Mouse (Mus musculus): ENCODE measurements around the gene Mex3a.
A peak's percentile ranks its signal among the peaks of the same experiment; 100 is the strongest.

The Mex3a gene

GRCm38 (mm10) chr3:88569093-88569492 is 36.9 kb downstream of the Mex3a start:
- no peak for DNase-seq (ENCODE audit: low read depth, low spot score)

DNA sequence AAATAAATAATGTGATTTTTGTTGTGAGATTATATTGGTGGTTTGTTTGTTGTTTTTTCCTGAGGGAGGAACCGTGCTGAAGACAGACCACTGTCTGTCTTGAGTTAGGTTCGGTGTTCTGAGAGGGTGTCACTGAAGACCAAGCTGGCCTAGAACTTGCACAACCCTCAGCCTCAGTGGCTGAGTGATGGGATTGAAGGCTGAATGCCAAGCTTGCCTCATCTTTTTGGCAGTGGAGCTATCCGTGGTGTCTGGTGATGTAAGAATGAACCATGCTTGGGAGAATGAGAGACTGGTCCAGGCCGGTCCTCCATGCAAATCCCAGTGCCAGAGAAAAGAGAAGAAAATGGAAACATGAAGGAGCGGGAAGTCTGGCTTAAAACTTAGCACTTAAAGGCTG is 37.5 kb downstream of the Mex3a start:
- peak; percentile 70 for DNase-seq (ENCODE audit: low read depth, low spot score)

GRCm38 (mm10) chr3:88570341-88570740 is 38.1 kb downstream of the Mex3a start:
- DNase-seq (ENCODE audit: low read depth, low spot score) = peak; percentile 68

DNA sequence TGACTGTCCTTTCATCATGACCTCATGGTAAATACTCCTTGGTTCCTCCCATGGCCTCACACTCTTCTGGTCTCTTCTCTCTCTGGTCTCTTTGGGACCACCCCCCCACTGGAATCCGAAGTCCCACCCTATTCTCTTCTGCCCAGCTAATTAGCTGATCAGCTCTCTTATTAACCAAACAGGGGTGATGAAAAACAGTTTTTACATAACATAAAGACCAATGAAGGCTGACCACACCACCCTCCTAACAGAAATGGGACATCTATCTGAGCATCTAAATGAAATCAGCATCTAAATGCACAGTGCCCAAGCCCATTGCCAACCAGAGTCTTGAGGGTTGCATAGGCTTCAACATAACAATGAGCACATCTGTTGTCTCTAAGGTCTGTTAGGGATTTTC is 39.7 kb downstream of the Mex3a start:
- peak; percentile 100 for DNase-seq (ENCODE audit: low read depth, low spot score)

GRCm38 (mm10) chr3:88572835-88573234 is 40.6 kb downstream of the Mex3a start:
- peak; percentile 100 for DNase-seq (ENCODE audit: low read depth, low spot score)

DNA sequence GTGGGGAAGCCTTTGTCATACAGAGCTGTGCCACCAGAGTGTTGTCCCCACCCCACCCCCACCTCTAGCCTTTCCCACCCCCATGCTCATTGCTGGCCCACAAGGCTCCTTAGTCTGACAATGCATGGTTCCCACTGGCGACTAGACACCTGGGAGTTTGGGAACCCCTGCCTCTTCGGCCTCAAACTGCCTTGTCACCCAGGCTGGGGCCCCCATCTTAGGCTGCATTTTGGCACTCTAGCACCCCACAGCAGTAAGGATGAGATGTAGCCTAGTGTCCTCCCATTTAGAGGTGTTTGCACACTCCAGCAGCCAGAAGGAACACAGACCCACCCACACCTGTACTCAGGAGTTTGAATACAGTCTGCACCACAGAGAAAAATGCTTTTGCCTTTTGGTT is 41.6 kb downstream of the Mex3a start:
- peak; percentile 67 for DNase-seq (ENCODE audit: low read depth, low spot score)

DNA sequence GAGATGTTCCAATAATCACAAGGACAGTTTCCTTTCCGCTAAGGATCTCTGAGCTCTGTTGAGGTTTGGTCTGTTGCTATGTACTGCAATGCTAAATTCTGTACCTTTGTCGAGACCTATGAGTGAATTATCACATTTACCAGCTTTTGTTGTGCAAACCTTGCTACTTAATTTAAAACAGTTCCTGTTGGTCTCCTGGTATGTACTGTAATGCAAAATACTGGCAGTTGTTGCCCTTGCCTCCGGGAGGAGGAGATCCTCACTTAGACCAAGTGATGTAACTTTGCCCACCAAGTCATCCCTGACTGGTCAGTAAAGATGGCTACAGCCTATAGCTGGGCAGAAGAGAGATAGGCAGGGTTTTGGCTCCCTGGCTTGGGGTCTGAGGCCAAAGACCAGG is 43.3 kb downstream of the Mex3a start, which contains the start of gene Ssr2:
Gene Ssr2, plus strand, starts transcription at position 337 of the 400 bp plus-strand sequence.
- DNase-seq (ENCODE audit: low read depth, low spot score) = peak; percentile 99

GRCm38 (mm10) chr3:88577846-88578245 is 45.7 kb downstream of the Mex3a start:
- DNase-seq (ENCODE audit: low read depth, low spot score) = peak; percentile 83

- no peak for DNase-seq (ENCODE audit: low read depth, low spot score)
Measured at GRCm38 (mm10) chr3:88578498-88579424, 46.6 kb downstream of the Mex3a start.

DNA sequence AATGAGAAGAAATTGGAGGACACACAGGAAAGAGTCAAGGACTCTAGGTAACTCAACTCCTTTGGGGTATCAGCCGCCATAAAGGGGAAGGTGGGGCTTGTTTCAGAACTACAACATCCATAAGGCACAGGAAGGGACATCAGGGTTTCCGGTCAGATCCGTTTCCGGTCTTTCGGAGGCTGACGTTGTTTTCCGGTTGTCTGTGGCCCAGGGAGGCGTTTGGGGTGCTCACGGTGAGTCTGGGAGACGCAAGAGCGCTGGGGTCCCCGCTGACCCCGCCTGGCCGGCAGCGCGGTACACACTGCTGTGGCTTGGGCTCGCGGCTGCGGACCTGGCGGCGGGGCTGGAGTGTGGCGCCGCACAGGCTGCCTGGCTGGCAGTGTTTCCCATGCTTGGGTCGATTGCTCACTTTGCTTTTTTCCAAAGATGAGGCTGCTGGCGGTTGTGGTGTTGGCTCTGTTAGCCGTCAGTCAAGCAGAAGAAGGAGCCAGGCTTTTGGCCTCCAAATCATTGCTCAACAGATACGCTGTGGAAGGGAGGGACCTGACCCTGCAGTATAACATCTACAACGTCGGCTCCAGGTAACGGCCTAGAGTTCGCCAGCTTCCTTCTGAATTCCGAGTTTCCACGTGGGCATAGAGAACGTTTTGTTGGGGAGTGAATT is 47.4 kb downstream of the Mex3a start:
- DNase-seq (ENCODE audit: low read depth, low spot score) = peak; percentile 94

DNA sequence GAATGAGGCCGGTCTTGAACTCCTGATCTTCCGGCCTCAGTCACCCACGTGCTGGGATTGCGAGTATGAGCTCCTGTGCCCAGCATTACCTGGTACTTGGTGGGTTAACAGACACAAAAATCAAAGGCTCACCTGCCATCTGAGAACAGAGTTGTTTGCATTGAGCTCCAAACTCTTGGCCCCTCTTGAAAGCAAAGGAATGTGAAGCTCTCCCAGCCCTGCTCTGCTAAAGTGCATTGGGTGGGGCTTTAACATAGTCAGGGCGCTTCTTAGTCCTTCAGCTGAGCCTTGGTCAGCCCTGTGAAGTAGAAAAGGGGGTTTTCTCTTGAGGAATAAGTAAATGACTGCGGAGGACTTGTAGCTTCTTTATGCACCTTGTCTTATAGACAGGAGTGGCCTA is 53.6 kb downstream of the Mex3a start:
- peak; percentile 79 for DNase-seq (ENCODE audit: low read depth, low spot score)

DNA sequence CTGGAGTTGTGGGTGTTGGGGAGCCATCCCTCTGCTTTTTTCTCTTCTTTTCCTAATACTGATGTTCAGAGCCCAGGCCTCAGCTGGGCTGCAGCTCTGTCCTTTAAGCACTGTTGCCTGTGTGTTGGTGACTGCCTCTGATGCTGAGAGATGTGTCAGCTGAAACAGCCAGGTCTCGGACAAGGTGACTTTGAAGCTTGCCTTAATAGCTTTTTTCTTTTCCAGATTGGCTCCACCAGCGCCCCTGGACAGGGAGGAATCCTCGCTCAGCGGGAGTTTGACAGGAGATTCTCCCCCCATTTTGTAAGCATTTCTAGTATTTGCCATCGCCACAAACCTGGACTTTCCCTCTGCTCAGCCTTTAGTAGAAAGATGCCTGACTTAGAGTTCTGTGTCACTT is 54.4 kb downstream of the Mex3a start:
- peak; percentile 83 for DNase-seq (ENCODE audit: low read depth, low spot score)

DNA sequence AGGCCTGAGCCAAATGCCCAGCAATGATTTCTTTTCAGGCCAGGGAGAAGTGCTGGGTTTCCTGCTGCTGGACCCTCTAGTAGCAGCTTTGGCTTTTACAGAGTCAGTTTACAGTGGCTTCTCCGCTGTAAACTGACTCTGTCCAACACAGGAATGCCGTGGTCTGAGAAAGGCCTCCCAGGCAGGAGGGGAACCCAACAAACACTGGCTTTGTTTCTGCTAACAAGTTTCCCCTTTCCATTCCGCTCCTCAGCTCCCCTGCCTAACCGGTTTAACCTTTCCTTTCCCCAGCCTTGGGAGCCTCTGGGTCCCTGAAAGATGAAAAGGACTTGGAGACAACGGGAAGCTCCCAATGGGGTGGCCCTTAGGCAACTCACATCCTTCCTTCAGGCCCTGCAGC is 58.1 kb downstream of the Mex3a start:
- peak; percentile 77 for DNase-seq (ENCODE audit: low read depth, low spot score)

Data from R1 (cell line).